Mouse (Mus musculus) CH12F3 (cell line): ENCODE measurements around the gene Akt3.

Experiments
- in situ Hi-C: fragments of 300-500 bp; cut with MboI; formaldehyde crosslinking; loops from 2 replicates; pipeline ENCODE4 v1.14.3; 2020; ENCODE audit warnings: low sequenced_read_pairs

Gene Akt3

GRCm38 (mm10) chr1:177190358-177190757 is 67.6 kb downstream of the Akt3 start:
- in situ Hi-C loops, result loop anchor here (10.0 kb wide), 1 partner anchor 494 kb away; no protein-coding TSS in a partner anchor

DNA sequence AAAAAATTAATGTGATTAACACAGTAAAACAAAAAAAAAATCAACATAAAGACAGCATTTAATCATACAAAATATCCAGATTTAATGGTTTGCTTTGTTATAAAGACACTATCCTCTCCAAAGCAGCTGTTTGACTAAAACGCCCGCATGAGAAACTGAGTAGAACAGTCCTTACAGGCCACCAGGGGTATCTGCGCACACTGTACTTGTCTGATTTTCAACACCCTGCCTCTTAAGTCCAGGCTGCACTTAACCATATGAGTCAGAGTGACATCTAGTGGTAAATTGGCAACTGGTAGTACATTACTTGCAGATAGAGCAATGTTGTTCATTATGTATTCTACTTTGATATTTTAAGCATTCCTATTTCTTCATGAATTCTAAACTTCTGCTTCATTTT is 69.3 kb downstream of the Akt3 start:
- in situ Hi-C loops, result loop anchor here (10.0 kb wide), 1 partner anchor 314 kb away; no protein-coding TSS in a partner anchor

- in situ Hi-C loops, result loop anchor here (10.0 kb wide), 1 partner anchor 312 kb away; no protein-coding TSS in a partner anchor
Measured at GRCm38 (mm10) chr1:177186751-177187150, 71.3 kb downstream of the Akt3 start.

- in situ Hi-C loops, result loop anchor here (10.0 kb wide), 1 partner anchor 305 kb away; no protein-coding TSS in a partner anchor
Measured at GRCm38 (mm10) chr1:177179635-177180034, 78.4 kb downstream of the Akt3 start.

GRCm38 (mm10) chr1:177175436-177175835 is 82.6 kb downstream of the Akt3 start:
- in situ Hi-C loops, result no loop called here

DNA sequence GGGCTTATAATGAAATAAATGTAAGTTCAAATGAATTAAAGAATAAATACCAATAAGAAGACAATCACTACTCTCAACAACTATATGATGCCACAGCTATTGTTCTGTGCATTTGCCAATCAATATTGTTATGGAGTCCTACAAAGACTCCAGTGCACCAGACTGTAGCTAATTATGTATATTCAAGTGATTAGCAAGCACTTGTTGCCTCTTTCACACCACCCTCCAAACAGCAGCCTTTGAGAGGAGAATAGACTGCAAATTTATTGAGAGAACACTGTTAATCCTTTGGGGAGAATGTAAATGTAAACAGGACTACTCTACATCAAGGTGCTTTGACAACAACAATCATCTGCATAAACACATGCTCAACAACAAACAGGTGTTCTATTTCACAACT is 86.7 kb downstream of the Akt3 start:
- in situ Hi-C loops, result no loop called here

GRCm38 (mm10) chr1:177165789-177166188 is 92.2 kb downstream of the Akt3 start:
- in situ Hi-C loops, result no loop called here

DNA sequence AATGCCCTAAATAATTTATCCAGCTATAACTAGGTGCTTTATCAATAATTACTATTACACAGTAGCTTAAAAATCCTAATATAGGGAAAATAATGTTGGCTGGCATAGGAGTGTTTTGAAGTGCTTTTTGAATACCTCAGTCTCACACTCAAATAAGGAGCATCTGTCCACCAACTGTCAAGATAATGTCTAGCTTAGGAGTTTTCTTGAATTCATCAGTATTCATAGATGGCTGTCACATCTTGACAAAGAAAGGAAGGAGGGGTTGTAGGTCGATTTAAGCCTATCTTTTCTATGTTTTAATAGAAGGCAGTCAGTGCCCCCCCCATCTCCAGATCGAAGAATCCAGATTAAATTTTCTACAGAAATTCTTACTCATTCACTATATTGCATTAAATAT is 92.7 kb downstream of the Akt3 start:
- in situ Hi-C loops, result no loop called here

GRCm38 (mm10) chr1:177150344-177151021 is 107.5 kb downstream of the Akt3 start:
- in situ Hi-C loops, result no loop called here

DNA sequence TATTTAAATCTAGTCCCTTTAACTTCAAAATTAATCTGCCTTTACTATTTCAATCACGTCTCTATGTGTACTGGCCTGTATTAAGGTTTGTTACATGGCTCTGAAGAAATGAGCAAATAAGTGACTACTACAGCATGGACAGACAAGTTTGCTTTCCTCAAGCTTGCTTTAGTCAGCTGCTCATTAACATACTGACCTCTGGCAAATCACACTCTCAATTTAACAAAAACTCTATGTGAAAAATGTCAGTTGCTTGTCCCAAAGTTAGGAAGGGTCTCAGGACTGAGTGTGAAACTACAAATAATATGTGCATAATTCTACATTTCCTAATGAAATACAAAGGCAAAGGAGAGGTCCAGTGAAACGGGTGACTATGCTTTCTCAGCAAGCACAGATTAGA is 109.3 kb downstream of the Akt3 start:
- in situ Hi-C loops, result no loop called here

DNA sequence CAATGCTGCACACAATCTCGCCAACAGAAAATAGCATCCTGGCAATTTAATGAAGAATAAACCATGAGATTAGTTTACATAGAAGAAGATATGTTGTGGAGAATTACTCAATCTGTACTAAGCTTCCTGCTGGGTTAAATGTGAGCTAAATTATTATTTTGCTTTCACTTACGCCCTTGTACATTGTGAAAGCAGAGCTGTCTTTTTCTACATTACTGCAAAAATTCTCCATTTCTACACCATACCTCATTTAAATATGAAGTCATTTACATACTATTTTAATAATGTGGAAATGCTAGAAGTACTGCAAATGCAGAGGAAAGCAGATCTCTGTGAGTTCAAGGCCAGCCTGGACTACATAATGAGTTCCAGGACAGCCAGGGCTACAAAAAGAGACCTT is 116.5 kb downstream of the Akt3 start:
- in situ Hi-C loops, result no loop called here

DNA sequence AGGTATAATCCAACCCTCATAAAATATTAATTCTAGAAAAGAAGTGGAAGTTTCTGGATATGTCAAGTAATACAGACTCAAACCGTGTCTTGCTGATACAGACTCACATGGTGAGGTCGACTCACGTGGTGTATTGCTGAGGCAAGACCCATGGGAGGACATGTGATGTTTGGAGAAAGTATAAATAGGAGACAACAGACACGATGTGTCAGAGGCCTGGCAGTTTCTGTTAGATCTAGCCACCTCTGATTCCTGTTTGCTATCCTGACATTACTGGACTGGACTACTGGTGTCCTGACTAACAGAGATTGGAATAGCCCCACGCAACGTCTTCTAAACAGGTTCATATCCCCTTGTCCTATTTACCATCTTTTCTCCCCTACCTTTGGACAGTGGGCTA is 118.4 kb downstream of the Akt3 start:
- in situ Hi-C loops, result no loop called here

DNA sequence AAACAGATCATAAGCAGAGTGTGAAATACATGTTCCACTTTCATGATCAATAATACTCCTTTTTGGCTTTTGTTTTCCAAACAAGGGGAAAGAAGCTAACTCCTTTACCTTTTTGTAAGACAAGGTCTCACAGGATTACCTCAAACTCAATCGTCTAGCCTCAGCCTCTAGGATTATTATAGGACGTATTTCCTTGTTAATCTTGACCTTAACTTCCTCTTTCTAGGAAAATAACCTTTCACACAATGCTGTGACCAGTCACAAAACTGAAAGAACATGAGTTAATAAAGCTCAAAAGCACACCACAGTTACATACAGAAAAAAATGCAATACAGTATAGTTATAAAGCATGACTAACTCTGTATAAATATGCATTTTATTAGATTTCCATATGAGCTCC is 126.5 kb downstream of the Akt3 start:
- in situ Hi-C loops, result no loop called here

GRCm38 (mm10) chr1:177126674-177127073 is 131.3 kb downstream of the Akt3 start:
- in situ Hi-C loops, result no loop called here

- in situ Hi-C loops, result no loop called here
Measured at GRCm38 (mm10) chr1:177110665-177111271, 147.2 kb downstream of the Akt3 start.

- in situ Hi-C loops, result no loop called here
Measured at GRCm38 (mm10) chr1:177090465-177090864, 167.5 kb downstream of the Akt3 start.

DNA sequence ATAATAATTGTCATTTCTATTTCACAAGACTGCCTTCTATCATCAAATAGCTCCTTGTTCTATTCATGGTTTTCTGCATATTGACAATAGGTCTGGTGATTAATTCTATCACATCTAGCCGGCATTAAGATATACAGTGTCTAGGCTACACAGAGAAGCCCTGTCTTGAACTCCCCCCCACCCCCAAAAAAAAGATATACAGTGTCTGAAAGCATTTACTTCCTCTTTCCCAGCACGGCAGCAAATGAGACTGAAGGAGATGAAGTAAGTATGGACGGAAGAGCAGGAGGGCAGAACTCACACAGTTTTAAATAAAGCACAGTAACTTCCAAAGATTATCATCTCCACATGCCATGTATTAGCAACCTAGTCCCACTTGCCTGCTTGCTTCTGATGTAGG is 168.5 kb downstream of the Akt3 start:
- in situ Hi-C loops, result no loop called here

GRCm38 (mm10) chr1:177089048-177089447 is 169.0 kb downstream of the Akt3 start:
- in situ Hi-C loops, result no loop called here

GRCm38 (mm10) chr1:177081957-177082645 is 175.9 kb downstream of the Akt3 start:
- in situ Hi-C loops, result no loop called here

- in situ Hi-C loops, result no loop called here
Measured at GRCm38 (mm10) chr1:177069161-177069560, 188.8 kb downstream of the Akt3 start.

DNA sequence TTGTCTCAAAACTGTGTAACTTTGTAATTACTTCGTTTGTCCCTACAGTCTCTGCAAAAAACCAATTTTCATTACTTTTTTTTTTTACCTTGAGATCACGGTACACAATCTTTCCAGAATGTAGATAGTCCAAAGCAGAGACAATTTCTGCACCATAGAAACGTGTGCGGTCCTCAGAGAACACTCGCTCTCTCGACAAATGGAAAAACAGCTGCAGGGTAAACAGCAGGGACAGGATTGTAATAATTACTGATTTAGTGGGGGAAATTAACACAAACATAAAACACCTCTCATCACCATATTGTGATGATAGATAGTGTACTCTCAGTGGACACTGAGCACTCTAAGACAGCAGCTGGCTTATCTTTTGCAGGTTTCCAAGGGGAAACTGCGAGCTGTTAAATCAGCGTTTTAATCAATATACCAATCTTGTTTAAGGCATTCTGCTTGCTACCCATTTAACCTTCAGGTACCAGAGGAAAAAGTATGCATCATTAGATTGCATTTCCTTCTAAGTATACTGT is 190.8 kb downstream of the Akt3 start:
- in situ Hi-C loops, result no loop called here

GRCm38 (mm10) chr1:177065732-177066131 is 192.3 kb downstream of the Akt3 start:
- in situ Hi-C loops, result no loop called here
